In the genomic region with DNA sequence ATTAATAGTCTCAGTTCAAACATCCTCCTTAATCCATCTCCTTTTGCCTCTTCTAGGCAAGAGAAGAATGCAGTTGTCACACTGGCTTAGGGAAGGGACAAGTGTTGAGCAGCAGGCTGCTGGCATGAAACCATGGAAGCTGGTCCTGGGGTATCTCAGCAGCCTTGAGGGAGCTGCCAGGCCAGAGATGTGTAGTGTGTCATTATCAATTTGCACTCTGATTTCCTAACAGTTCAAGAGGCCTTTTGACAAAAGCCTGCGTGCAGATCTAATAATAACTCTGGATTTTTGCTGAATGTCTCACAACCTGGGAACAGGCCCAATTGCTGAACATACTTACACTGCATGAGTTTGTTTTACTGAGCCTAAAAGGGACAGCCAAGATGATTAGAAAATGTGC, we compare ENCODE assay signal across 9 mouse cellular contexts.
DNase-seq lines count a peak whose midpoint lies in the region; ATAC-seq and TF ChIP-seq lines count a peak whose summit lies in the region.
"Had no signal": no experiment of that assay in that cellular context is flagged by ENCODE, and none has a peak within 500 bp of the region (broad histone marks: within the 10 kb centered on the region; RNA-seq: fewer than 3 reads in every experiment).

No protein-coding gene starts in this region.

- peak; percentile 21 for DNase-seq in adrenal gland, adult 8-10 months
- peak; percentile 83 for DNase-seq in heart, adult 8-10 months (ENCODE audit: low spot score)
- peak; percentile 61 for DNase-seq in limb, embryonic 14.5 days (ENCODE audit: low spot score)
- no peak for DNase-seq in spleen, postnatal 14 days (ENCODE audit: low spot score in 2 of 2)
- DNase-seq in c-Kit-positive CD71-positive TER-119-positive erythroid progenitor cells, embryonic 14.5 days (ENCODE audit: low spot score): no peak
- DNase-seq: embryo, embryonic 11 days had no signal

- H3K4me2 ChIP-seq in hindbrain, embryonic 15.5 days: no peak overlapping the region
- H3K4me2 ChIP-seq in hindbrain, embryonic 12.5 days (replicated peaks): no peak overlapping the region
- H3K4me2 ChIP-seq in limb, embryonic 14.5 days (replicated peaks; ENCODE audit: low read depth, low read length, severe bottlenecking): no peak overlapping the region

- no peak overlapping the region for H3K9ac ChIP-seq in hindbrain, embryonic 15.5 days
- H3K9ac ChIP-seq in hindbrain, embryonic 12.5 days: no peak overlapping the region
- no peak overlapping the region for H3K9ac ChIP-seq in limb, embryonic 14.5 days (ENCODE audit: low read depth, low read length, severe bottlenecking)

- no peaks in the 10 kb centered on the region for H3K9me3 ChIP-seq in hindbrain, embryonic 15.5 days
- no peaks in the 10 kb centered on the region for H3K9me3 ChIP-seq in hindbrain, embryonic 12.5 days (replicated peaks)
- no peaks in the 10 kb centered on the region for H3K9me3 ChIP-seq in limb, embryonic 14.5 days (ENCODE audit: control insufficient read depth, low read length)

- no peaks in the 10 kb centered on the region for H3K27me3 ChIP-seq in hindbrain, embryonic 15.5 days
- H3K27me3 ChIP-seq in hindbrain, embryonic 12.5 days: no peaks in the 10 kb centered on the region
- H3K27me3 ChIP-seq in limb, embryonic 14.5 days (ENCODE audit: control insufficient read depth, insufficient read depth, low read length): no peaks in the 10 kb centered on the region

- no peak overlapping the region for H3K4me3 ChIP-seq in hindbrain, embryonic 15.5 days
- H3K4me3 ChIP-seq in hindbrain, embryonic 12.5 days: no peak overlapping the region
- H3K4me3 ChIP-seq in limb, embryonic 14.5 days (replicated peaks; ENCODE audit: low read length): no peak overlapping the region

- no peak for ATAC-seq in hindbrain, embryonic 15.5 days (ENCODE audit: low FRiP score, low read depth)
- no peak for ATAC-seq in hindbrain, embryonic 12.5 days (ENCODE audit: low FRiP score)
- ATAC-seq in limb, embryonic 14.5 days (ENCODE audit: low FRiP score, low read depth): peak; percentile 44; the same call in 1 of the 2 replicates
- no peak for ATAC-seq in CD4-positive, CD25-positive, alpha-beta regulatory T cell, adult 4 months

- WGBS in hindbrain, embryonic 15.5 days: 24% methylated on average over 1 of the region's 1 CpGs
- whole genome bisulfite sequencing in hindbrain, embryonic 12.5 days: 61% methylated on average over 1 of the region's 1 CpGs
- WGBS in limb, embryonic 14.5 days: 35% methylated on average over 1 of the region's 1 CpGs

- H3K27ac ChIP-seq in hindbrain, embryonic 15.5 days (replicated peaks): peak overlapping the region; percentile 14; the same call in 1 of the 2 replicates
- no peak overlapping the region for H3K27ac ChIP-seq in hindbrain, embryonic 12.5 days
- H3K27ac ChIP-seq in limb, embryonic 14.5 days (replicated peaks; ENCODE audit: low read depth, low read length): no peak overlapping the region

- TF ChIP-seq POLR2A in limb, embryonic 14.5 days (IDR thresholded peaks at IDR 0.05; ENCODE audit: borderline replicate concordance, extremely low read depth, insufficient read depth, insufficient read length): no peak

- peaks cover 8% of the 10 kb centered on the region for H3K4me1 ChIP-seq in hindbrain, embryonic 15.5 days (replicated peaks)
- H3K4me1 ChIP-seq in hindbrain, embryonic 12.5 days: no peaks in the 10 kb centered on the region
- peaks cover 3% of the 10 kb centered on the region; the same call in 1 of the 2 replicates for H3K4me1 ChIP-seq in limb, embryonic 14.5 days (ENCODE audit: control insufficient read depth, insufficient read depth, low read length)

- no peaks in the 10 kb centered on the region for H3K36me3 ChIP-seq in hindbrain, embryonic 15.5 days
- no peaks in the 10 kb centered on the region for H3K36me3 ChIP-seq in hindbrain, embryonic 12.5 days
- no peaks in the 10 kb centered on the region for H3K36me3 ChIP-seq in limb, embryonic 14.5 days (ENCODE audit: control insufficient read depth, insufficient read depth, low read length)

Comparison
In these comparisons a context has a peak if more than half of its experiments do, and no peak if none do; other contexts are left out.
1. DNase-seq: peak in adrenal gland, adult 8-10 months (single experiment), heart, adult 8-10 months (single experiment) and limb, embryonic 14.5 days (single experiment); none in spleen, postnatal 14 days (0 of 2) and c-Kit-positive CD71-positive TER-119-positive erythroid progenitor cells, embryonic 14.5 days (single experiment).